Mouse (Mus musculus): ENCODE measurements around the gene Trpc4ap. TPM values are rescaled to one million over a fixed set of nuclear protein-coding genes. Genes with fewer than 3 reads are reported as not detected.
"Not testable (repeated sequence)": the region's sequence is repeated elsewhere in the genome, so short reads cannot be mapped to it uniquely, and the experiment has no call there.

Trpc4ap gene
- polyA plus RNA-seq, 1 experiment from 2014 or later: 132 TPM

DNA sequence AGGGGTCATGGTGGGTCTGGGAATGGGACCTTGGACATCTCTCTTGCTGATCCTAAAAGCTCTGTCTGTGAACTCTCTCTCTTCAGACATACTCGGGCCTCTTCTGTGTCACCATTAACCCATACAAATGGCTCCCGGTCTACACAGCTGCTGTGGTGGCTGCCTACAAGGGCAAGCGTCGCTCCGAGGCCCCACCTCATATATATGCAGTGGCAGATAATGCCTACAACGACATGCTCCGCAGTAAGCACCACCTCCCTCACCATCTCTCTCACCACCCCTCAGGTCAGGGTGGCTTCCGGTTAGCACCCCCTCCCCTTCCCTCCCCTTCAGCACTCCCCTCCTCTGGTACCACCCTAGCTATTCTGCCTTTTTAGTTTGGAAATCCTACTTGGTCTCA lies 78.2 kb downstream of the Trpc4ap start:
- TF ChIP-seq CTCF (IDR thresholded peaks at IDR 0.05; ENCODE audit: low read depth): no peak
- no peaks in the 10 kb centered on the region for H3K9me3 ChIP-seq (ENCODE audit: low read depth, low read length)
- peak overlapping the region; percentile 23; the same call in 1 of the 2 replicates for H3K4me3 ChIP-seq (ENCODE audit: low read depth, low read length)
- peak; percentile 22; the same call in 1 of the 2 replicates for ATAC-seq (ENCODE audit: insufficient read depth)
- 0 out of 2 replicates have a peak, but pooled peaks cover 4% of the 10 kb centered on the region for H3K27me3 ChIP-seq (ENCODE audit: insufficient read depth, low read length)
- no peaks in the 10 kb centered on the region for H3K36me3 ChIP-seq (ENCODE audit: insufficient read depth)
- peak overlapping the region; percentile 58 for H3K4me2 ChIP-seq
- no peak for DNase-seq
- H3K4me1 ChIP-seq (ENCODE audit: insufficient read depth): peaks cover 4% of the 10 kb centered on the region; the same call in 1 of the 2 replicates
- no peak overlapping the region for H3K27ac ChIP-seq (ENCODE audit: low read depth)
- WGBS: 58% methylated on average over 8 of the region's 8 CpGs
- H3K9ac ChIP-seq: no peak overlapping the region

DNA sequence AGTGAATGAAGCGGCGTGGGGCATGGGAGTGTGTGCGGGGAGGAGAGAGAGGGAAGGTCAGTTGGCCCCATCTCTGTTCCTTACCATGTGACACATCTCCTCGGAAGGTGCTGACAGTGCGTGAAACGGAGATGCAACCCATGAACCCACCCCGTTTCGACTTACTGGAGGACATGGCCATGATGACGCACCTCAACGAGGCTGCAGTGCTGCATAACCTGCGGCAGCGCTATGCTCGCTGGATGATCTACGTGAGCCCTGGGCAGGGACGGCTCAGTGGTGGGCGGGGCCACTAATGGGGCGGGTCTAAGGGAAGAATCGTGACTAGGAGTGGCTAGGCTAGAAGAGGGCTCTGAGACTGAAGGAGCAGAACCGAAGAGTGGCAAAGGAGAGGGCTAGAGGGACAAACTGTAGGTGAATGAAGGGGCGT lies 78.8 kb downstream of the Trpc4ap start:
- H3K9me3 ChIP-seq (ENCODE audit: low read depth, low read length): no peaks in the 10 kb centered on the region
- H3K36me3 ChIP-seq (ENCODE audit: insufficient read depth): no peaks in the 10 kb centered on the region
- H3K27ac ChIP-seq (ENCODE audit: low read depth): no peak overlapping the region
- no peak for TF ChIP-seq CTCF (IDR thresholded peaks at IDR 0.05; ENCODE audit: low read depth)
- peak overlapping the region; percentile 23 for H3K4me3 ChIP-seq (ENCODE audit: low read depth, low read length)
- DNase-seq (peak; percentile 81), ATAC-seq (ENCODE audit: insufficient read depth) (peak; percentile 98)
- 0 out of 2 replicates have a peak, but pooled peaks cover 4% of the 10 kb centered on the region for H3K27me3 ChIP-seq (ENCODE audit: insufficient read depth, low read length)
- 3% methylated on average over 20 of the region's 20 CpGs for WGBS
- H3K4me1 ChIP-seq (ENCODE audit: insufficient read depth): peaks cover 4% of the 10 kb centered on the region; the same call in 1 of the 2 replicates
- H3K4me2 ChIP-seq: peak overlapping the region; percentile 58
- no peak overlapping the region for H3K9ac ChIP-seq

DNA sequence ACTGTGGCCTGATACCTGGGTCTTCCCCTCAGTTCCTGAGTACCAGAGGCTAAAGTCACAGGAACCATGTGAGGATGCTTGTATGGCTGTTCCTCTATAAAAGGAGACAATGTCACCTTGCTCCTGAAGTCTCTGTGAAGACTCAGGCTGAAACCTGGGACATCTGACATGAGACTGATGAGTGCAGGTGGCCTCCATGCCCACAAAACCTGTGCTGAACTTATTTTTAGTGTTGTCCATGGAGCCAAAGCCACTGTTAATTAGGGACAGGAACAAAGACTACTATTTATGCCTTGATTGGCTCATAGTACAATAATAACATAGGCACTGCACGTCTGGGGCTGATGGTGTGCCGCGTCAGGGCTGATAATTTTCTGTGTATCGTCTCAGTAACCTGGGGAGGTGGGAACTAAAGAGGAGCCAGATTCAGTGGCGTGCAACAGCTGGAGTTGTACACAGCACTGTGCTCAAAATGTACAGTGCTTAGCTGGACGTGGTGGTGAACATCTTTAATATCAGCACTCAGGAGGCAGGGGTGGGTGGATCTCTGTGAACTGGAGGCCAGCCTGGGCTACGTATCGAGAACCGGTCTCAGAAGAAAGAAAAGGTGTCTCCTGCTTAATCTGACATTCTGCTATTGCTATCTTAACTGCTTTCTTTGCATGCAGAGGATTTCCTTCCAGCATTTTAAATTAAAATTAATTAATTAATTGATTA lies 80.2 kb downstream of the Trpc4ap start:
- Histone ChIP-seq H3K4me1 (ENCODE audit: insufficient read depth) (peaks cover 4% of the 10 kb centered on the region; the same call in 1 of the 2 replicates), H3K9me3 (ENCODE audit: low read depth, low read length) (no peaks in the 10 kb centered on the region), H3K4me3 (ENCODE audit: low read depth, low read length) (no peak overlapping the region), H3K4me2 (no peak overlapping the region), H3K27ac (ENCODE audit: low read depth) (no peak overlapping the region), H3K27me3 (ENCODE audit: insufficient read depth, low read length) (0 out of 2 replicates have a peak, but pooled peaks cover 4% of the 10 kb centered on the region), H3K36me3 (ENCODE audit: insufficient read depth) (no peaks in the 10 kb centered on the region), H3K9ac (no peak overlapping the region)
- TF ChIP-seq CTCF (IDR thresholded peaks at IDR 0.05; ENCODE audit: low read depth): no peak
- no peak for ATAC-seq (ENCODE audit: insufficient read depth)
- 80% methylated on average over 9 of the region's 9 CpGs for WGBS
- DNase-seq: no peak

DNA sequence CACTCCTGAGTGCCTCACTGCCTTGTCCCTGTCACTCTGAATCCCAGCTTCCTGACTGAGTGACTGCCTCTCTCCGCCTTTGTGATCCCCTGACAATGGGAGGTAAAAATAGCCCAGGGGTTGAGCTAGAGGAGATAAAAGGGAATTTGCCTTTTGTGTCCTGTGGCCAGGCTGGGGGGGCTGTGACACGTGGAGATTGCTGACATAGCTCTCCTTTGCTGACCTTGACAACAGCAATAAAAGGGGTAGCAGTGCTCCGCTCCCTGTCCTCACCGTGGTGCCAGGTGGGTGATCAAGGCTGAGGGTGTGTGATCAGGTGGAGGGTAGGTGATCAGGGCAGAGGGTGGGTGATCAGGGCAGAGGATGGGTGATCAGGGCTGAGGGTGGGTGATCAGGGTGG lies 81.2 kb downstream of the Trpc4ap start, which contains the start of gene Myh7b:
TSS of gene Myh7b (plus strand) at position 235 of the 400 bp plus-strand sequence.
- no peak within 1 kb of the TSS for H3K27ac ChIP-seq (ENCODE audit: low read depth)
- H3K4me1 ChIP-seq (ENCODE audit: insufficient read depth): peaks cover 4% of the 10 kb centered on the region; the same call in 1 of the 2 replicates
- no peak within 1 kb of the TSS for H3K4me2 ChIP-seq
- H3K9me3 ChIP-seq (ENCODE audit: low read depth, low read length): no peaks in the 10 kb centered on the region
- no peak for DNase-seq
- TF ChIP-seq CTCF (IDR thresholded peaks at IDR 0.05; ENCODE audit: low read depth): no peak
- H3K9ac ChIP-seq: no peak within 1 kb of the TSS
- 0 out of 2 replicates have a peak, but pooled peaks cover 4% of the 10 kb centered on the region for H3K27me3 ChIP-seq (ENCODE audit: insufficient read depth, low read length)
- no peak within 1 kb of the TSS for H3K4me3 ChIP-seq (ENCODE audit: low read depth, low read length)
- no peaks in the 10 kb centered on the region for H3K36me3 ChIP-seq (ENCODE audit: insufficient read depth)
- 47% methylated on average over 4 of the region's 4 CpGs for WGBS
- no peak for ATAC-seq (ENCODE audit: insufficient read depth)

DNA sequence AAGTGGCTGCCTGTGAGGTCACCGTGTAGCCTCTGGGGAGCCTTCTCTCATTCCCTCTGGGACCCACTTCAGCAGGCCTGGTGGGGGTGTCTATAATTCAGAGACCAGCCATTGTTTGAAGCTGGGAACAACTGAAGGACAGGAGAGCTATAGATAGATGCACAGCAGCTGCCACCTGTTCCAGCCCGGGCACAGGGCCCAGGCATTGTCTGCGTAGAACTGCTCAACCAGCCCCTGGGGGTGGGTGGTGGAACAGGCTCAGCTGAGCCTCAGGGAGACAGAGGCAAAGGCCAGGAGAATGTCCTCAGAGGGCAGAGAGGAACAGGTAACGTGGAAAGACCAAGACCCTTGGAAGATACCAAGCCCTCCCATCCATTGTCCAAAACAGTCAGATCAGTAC lies 85.8 kb downstream of the Trpc4ap start:
- no peak for DNase-seq
- no peak for TF ChIP-seq CTCF (IDR thresholded peaks at IDR 0.05; ENCODE audit: low read depth)
- H3K4me2 ChIP-seq: no peak overlapping the region

DNA sequence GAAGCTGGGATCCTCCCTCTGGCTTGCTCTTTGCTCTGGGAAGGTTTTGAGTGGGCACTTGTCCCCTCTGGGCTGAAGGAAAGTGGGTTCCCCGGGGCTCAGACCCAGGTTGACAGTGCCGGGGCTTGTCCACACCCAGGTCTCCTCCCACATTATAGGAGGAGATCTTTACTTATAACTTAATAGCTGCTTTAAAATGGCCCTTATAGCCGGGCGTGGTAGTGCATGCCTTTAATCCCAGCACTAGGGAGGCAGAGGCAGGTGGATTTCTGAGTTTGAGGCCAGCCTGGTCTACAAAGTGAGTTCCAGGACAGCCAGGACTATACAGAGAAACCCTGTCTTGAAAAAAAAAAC lies 87.0 kb downstream of the Trpc4ap start:
- not testable (repeated sequence) for DNase-seq; H3K27me3 ChIP-seq (ENCODE audit: insufficient read depth, low read length); H3K27ac ChIP-seq (ENCODE audit: low read depth); H3K4me1 ChIP-seq (ENCODE audit: insufficient read depth); H3K4me2 ChIP-seq; H3K9me3 ChIP-seq (ENCODE audit: low read depth, low read length); ATAC-seq (ENCODE audit: insufficient read depth); H3K4me3 ChIP-seq (ENCODE audit: low read depth, low read length); H3K9ac ChIP-seq; H3K36me3 ChIP-seq (ENCODE audit: insufficient read depth)
- 72% methylated on average over 4 of the region's 4 CpGs for WGBS

More for the DNA sequence above, 85.8 kb downstream of the Trpc4ap start:
- no peaks in the 10 kb centered on the region for H3K9me3 ChIP-seq (ENCODE audit: low read depth, low read length)
- no peak overlapping the region for H3K4me3 ChIP-seq (ENCODE audit: low read depth, low read length)
- no peak overlapping the region for H3K9ac ChIP-seq
- no peaks in the 10 kb centered on the region for H3K4me1 ChIP-seq (ENCODE audit: insufficient read depth)
- H3K27ac ChIP-seq (ENCODE audit: low read depth): no peak overlapping the region
- 73% methylated on average over 4 of the region's 4 CpGs for WGBS
- H3K36me3 ChIP-seq (ENCODE audit: insufficient read depth): no peaks in the 10 kb centered on the region
- no peak for ATAC-seq (ENCODE audit: insufficient read depth)
- H3K27me3 ChIP-seq (ENCODE audit: insufficient read depth, low read length): no peaks in the 10 kb centered on the region

DNA sequence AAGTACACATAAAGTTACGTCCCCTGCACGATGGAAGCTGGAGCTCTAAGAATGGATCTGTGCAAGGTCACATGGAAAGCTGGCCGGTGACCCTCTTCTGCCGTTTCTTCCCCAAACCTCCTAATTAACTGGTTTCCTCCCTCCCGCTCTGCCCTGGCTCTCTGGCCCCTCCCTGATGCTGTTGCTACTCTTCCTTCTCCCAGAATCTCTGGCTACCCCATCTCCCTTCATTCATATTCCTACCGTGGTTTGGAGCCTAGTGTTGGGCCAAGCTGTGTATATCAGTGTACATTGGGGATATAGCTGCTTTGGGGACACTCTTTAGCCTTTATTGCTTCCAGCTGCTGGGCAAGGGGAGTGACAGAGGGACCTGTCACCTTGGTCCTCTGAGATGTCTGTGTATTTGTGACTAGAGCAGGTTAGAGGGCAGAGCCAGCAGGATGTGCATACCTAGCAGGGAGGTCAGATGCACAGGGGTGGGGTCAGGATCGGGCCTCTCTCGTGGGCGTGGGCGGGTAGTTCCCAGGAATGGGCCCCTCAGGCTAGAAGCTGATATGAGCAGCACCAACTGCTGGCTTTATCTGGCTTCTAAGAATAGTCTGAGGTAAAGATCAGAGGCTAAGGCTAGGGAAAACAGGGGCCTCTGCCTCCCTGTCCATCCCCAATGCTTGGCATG lies 87.5 kb downstream of the Trpc4ap start:
- no peak overlapping the region for H3K4me2 ChIP-seq
- H3K4me3 ChIP-seq (ENCODE audit: low read depth, low read length): no peak overlapping the region
- no peak for TF ChIP-seq CTCF (IDR thresholded peaks at IDR 0.05; ENCODE audit: low read depth)
- H3K9ac ChIP-seq: no peak overlapping the region
- ATAC-seq (ENCODE audit: insufficient read depth) (peak; percentile 49; the same call in 1 of the 2 replicates), DNase-seq (no peak)
- H3K9me3 ChIP-seq (ENCODE audit: low read depth, low read length): no peaks in the 10 kb centered on the region
- H3K36me3 ChIP-seq (ENCODE audit: insufficient read depth): no peaks in the 10 kb centered on the region
- H3K27ac ChIP-seq (ENCODE audit: low read depth): no peak overlapping the region
- 37% methylated on average over 10 of the region's 10 CpGs for WGBS
- H3K4me1 ChIP-seq (ENCODE audit: insufficient read depth): no peaks in the 10 kb centered on the region
- H3K27me3 ChIP-seq (ENCODE audit: insufficient read depth, low read length): no peaks in the 10 kb centered on the region

All from lung, embryonic 14.5 days (tissue).